Mouse (Mus musculus) cortical plate, adult 2 months (tissue): ENCODE measurements around the gene Dmc1. TPM values are rescaled to one million over a fixed set of nuclear protein-coding genes. Genes with fewer than 3 reads are reported as not detected.

Experiments used
- H3K27ac ChIP-seq: fragments of 200-500 bp; 2 replicates; pipeline ENCODE4 v1.5.1; 2012; ENCODE audit warnings: low read length, control low read depth, inconsistent platforms; ENCODE audit not compliant: insufficient read depth
- H3K4me1 ChIP-seq: fragments of 200-500 bp; 2 replicates; pipeline ENCODE4 v1.6.1; 2011; ENCODE audit warnings: low read length; ENCODE audit not compliant: control insufficient read depth, insufficient read depth
- H3K4me3 ChIP-seq: fragments of 200-500 bp; 2 replicates; pipeline ENCODE4 v1.5.1; 2011; ENCODE audit warnings: mild to moderate bottlenecking, low read length, control low read depth; ENCODE audit not compliant: insufficient read depth
- CTCF ChIP-seq: fragments of 200-500 bp; IDR thresholded peaks from 2 replicates; pipeline ENCODE4 v1.5.1; 2011; ENCODE audit warnings: mild to moderate bottlenecking, control low read depth, low read length; ENCODE audit not compliant: insufficient read depth; ENCODE audit errors: extremely low read depth
- POLR2A ChIP-seq: fragments of 200-500 bp; IDR thresholded peaks from 2 replicates; pipeline ENCODE4 v1.6.1; 2011; ENCODE audit warnings: mild to moderate bottlenecking, low read length, control low read depth; ENCODE audit not compliant: insufficient read depth; ENCODE audit errors: extremely low read depth
- polyA plus RNA-seq: library from polyadenylated mRNA; depleted of rRNA; stranded (reverse); fragments of >200 nt; gene quantifications from 2 replicates; pipeline ENCODE4 v1.2.3, GENCODE M21; 2012; rRNA removed

Gene Dmc1
- 2.6 and 2.8 TPM in 2 replicates for polyA plus RNA-seq

- Histone ChIP-seq H3K4me3 (no peak within 1 kb of the TSS), H3K4me1 (no peaks in the 10 kb centered on the region; the same call in 1 of the 2 replicates), H3K27ac (no peak within 1 kb of the TSS)
- TF ChIP-seq POLR2A (no peak), CTCF (no peak)
Observed at GRCm38 (mm10) chr15:79604990-79605665, at the start of gene Dmc1. TSS of gene Dmc1 (minus strand) at chr15:79605109.

- Histone ChIP-seq H3K4me3 (no peak overlapping the region), H3K27ac (no peak overlapping the region), H3K4me1 (no peaks in the 10 kb centered on the region)
- TF ChIP-seq CTCF (peak; percentile 25; the same call in 1 of the 2 replicates), POLR2A (no peak)
Observed at GRCm38 (mm10) chr15:79651481-79651880, 46.6 kb upstream of the Dmc1 start.

GRCm38 (mm10) chr15:79650569-79650968, 45.7 kb upstream of the Dmc1 start:
- Histone ChIP-seq H3K27ac (no peak overlapping the region), H3K4me1 (no peaks in the 10 kb centered on the region), H3K4me3 (no peak overlapping the region)
- peak; percentile 63 for TF ChIP-seq CTCF
- no peak for TF ChIP-seq POLR2A

GRCm38 (mm10) chr15:79648130-79648529, 43.2 kb upstream of the Dmc1 start:
- H3K4me3 ChIP-seq = no peak overlapping the region
- TF ChIP-seq POLR2A = no peak
- no peak for TF ChIP-seq CTCF
- H3K27ac ChIP-seq = no peak overlapping the region
- no peaks in the 10 kb centered on the region for H3K4me1 ChIP-seq

- no peak overlapping the region for H3K4me3 ChIP-seq
Observed at GRCm38 (mm10) chr15:79645483-79645882, 40.6 kb upstream of the Dmc1 start.

GRCm38 (mm10) chr15:79641135-79641817, 36.4 kb upstream of the Dmc1 start:
- H3K4me3 ChIP-seq = no peak overlapping the region
- TF ChIP-seq CTCF (no peak), POLR2A (no peak)
- no peak overlapping the region for H3K27ac ChIP-seq
- H3K4me1 ChIP-seq = peaks cover 3% of the 10 kb centered on the region; the same call in 1 of the 2 replicates

More at GRCm38 (mm10) chr15:79645483-79645882, 40.6 kb upstream of the Dmc1 start:
- Histone ChIP-seq H3K27ac (no peak overlapping the region), H3K4me1 (peaks cover 3% of the 10 kb centered on the region; the same call in 1 of the 2 replicates)
- no peak for TF ChIP-seq CTCF
- no peak for TF ChIP-seq POLR2A

GRCm38 (mm10) chr15:79630471-79630870, 25.6 kb upstream of the Dmc1 start:
- H3K27ac ChIP-seq = no peak overlapping the region
- H3K4me3 ChIP-seq = no peak overlapping the region
- no peaks in the 10 kb centered on the region for H3K4me1 ChIP-seq
- TF ChIP-seq POLR2A = no peak
- TF ChIP-seq CTCF = no peak

GRCm38 (mm10) chr15:79619770-79620414, 15.0 kb upstream of the Dmc1 start:
- Histone ChIP-seq H3K27ac (no peak overlapping the region), H3K4me3 (no peak overlapping the region), H3K4me1 (no peaks in the 10 kb centered on the region)
- TF ChIP-seq POLR2A (no peak), CTCF (no peak)

- H3K4me3 ChIP-seq = no peak overlapping the region
- H3K27ac ChIP-seq = no peak overlapping the region
- no peaks in the 10 kb centered on the region for H3K4me1 ChIP-seq
- TF ChIP-seq CTCF = no peak
- no peak for TF ChIP-seq POLR2A
Observed at GRCm38 (mm10) chr15:79618456-79618855, 13.5 kb upstream of the Dmc1 start.
